Comparison of ENCODE assay signal across 8 mouse cellular contexts in the genomic region with DNA sequence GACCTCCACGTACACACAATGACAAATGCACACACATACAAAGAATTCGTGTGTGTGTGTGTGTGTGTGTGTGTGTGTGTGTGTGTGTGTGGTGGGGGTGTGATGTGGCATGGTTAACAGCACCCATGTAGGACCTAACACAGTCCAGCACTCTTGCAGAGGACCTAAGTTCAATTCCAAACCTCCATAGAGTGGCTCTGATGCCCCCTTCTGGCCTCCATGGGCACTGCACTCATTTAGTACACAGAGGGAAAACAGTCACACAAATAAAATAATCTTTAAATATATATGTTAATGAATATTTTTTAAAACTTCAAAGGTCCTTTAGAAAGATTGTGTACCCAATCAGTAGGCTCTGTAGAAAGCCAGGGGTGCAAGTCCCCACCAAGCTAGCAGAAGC. TPM values are rescaled to one million over a fixed set of nuclear protein-coding genes. Genes with fewer than 3 reads are reported as not detected.
DNase-seq lines count a peak whose midpoint lies in the region; ATAC-seq and TF ChIP-seq lines count a peak whose summit lies in the region.

No protein-coding gene starts in this region.

- no peak for ATAC-seq in forebrain, postnatal 0 days
- ATAC-seq in forebrain, embryonic 14.5 days = no peak
- no peak for ATAC-seq in lung, embryonic 14.5 days (ENCODE audit: insufficient read depth)
- ATAC-seq in lung, postnatal 0 days = no peak
- ATAC-seq in frontal cortex, adult (ENCODE audit: low TSS enrichment) = no peak
- ATAC-seq in forebrain, embryonic 12.5 days (ENCODE audit: low FRiP score) = no peak

- peaks cover 14% of the 10 kb centered on the region for H3K27me3 ChIP-seq in forebrain, postnatal 0 days (ENCODE audit: insufficient read depth, low read length)
- peaks cover 10% of the 10 kb centered on the region for H3K27me3 ChIP-seq in forebrain, embryonic 14.5 days (replicated peaks; ENCODE audit: control insufficient read depth, insufficient read depth, low read length)
- H3K27me3 ChIP-seq in lung, embryonic 14.5 days (ENCODE audit: insufficient read depth, low read length) = peaks cover 10% of the 10 kb centered on the region
- H3K27me3 ChIP-seq in lung, postnatal 0 days (replicated peaks; ENCODE audit: insufficient read depth, low read length) = peaks cover 9% of the 10 kb centered on the region
- peaks cover 26% of the 10 kb centered on the region for H3K27me3 ChIP-seq in forebrain, embryonic 12.5 days

- TF ChIP-seq CTCF in forebrain, postnatal 0 days (IDR thresholded peaks at IDR 0.05; ENCODE audit: low read depth) = peak; percentile 65
- TF ChIP-seq CTCF in lung, embryonic 14.5 days (IDR thresholded peaks at IDR 0.05; ENCODE audit: low read depth) = peak; percentile 70
- TF ChIP-seq CTCF in lung, postnatal 0 days (IDR thresholded peaks at IDR 0.05) = peak; percentile 70

- no peak overlapping the region for H3K4me2 ChIP-seq in forebrain, postnatal 0 days (ENCODE audit: low read depth)
- H3K4me2 ChIP-seq in forebrain, embryonic 14.5 days (ENCODE audit: low read length) = no peak overlapping the region
- no peak overlapping the region for H3K4me2 ChIP-seq in lung, embryonic 14.5 days
- no peak overlapping the region for H3K4me2 ChIP-seq in lung, postnatal 0 days (replicated peaks; ENCODE audit: low read depth, low read length)
- H3K4me2 ChIP-seq in forebrain, embryonic 12.5 days = no peak overlapping the region

- no peak overlapping the region for H3K9ac ChIP-seq in forebrain, postnatal 0 days
- H3K9ac ChIP-seq in forebrain, embryonic 14.5 days (ENCODE audit: low read length) = no peak overlapping the region
- H3K9ac ChIP-seq in lung, embryonic 14.5 days = no peak overlapping the region
- H3K9ac ChIP-seq in lung, postnatal 0 days (replicated peaks; ENCODE audit: low read depth) = no peak overlapping the region
- H3K9ac ChIP-seq in forebrain, embryonic 12.5 days = no peak overlapping the region

- no peaks in the 10 kb centered on the region for H3K4me1 ChIP-seq in forebrain, postnatal 0 days (ENCODE audit: insufficient read depth)
- H3K4me1 ChIP-seq in forebrain, embryonic 14.5 days (ENCODE audit: control insufficient read depth, insufficient read depth, low read length) = peaks cover 2% of the 10 kb centered on the region; the same call in 1 of the 2 replicates
- peaks cover under 1% of the 10 kb centered on the region; the same call in 1 of the 2 replicates for H3K4me1 ChIP-seq in lung, embryonic 14.5 days (ENCODE audit: insufficient read depth)
- no peaks in the 10 kb centered on the region for H3K4me1 ChIP-seq in lung, postnatal 0 days (ENCODE audit: insufficient read depth, low read depth, low read length)
- H3K4me1 ChIP-seq in forebrain, embryonic 12.5 days = peaks cover 12% of the 10 kb centered on the region

- peak; percentile 26 for DNase-seq in forebrain, postnatal 0 days
- no peak for DNase-seq in forebrain, embryonic 14.5 days (ENCODE audit: low spot score)
- DNase-seq in lung, embryonic 14.5 days = peak; percentile 65
- DNase-seq in lung, adult 18-20 months = no peak
- DNase-seq in ZHBTc4 (ENCODE audit: low read depth, low spot score) = peak; percentile 53
- DNase-seq in lung, postnatal 0 days (ENCODE audit: low spot score) = peak; percentile 34

- no peak for TF ChIP-seq EP300 in lung, postnatal 0 days (IDR thresholded peaks at IDR 0.05)

- 72% methylated on average over 2 of the region's 2 CpGs for WGBS in forebrain, postnatal 0 days
- 73% methylated on average over 2 of the region's 2 CpGs for WGBS in forebrain, embryonic 14.5 days
- 67% methylated on average over 2 of the region's 2 CpGs for WGBS in lung, embryonic 14.5 days
- 63% methylated on average over 2 of the region's 2 CpGs for WGBS in lung, postnatal 0 days
- 73% methylated on average over 2 of the region's 2 CpGs for WGBS in forebrain, embryonic 12.5 days

- H3K27ac ChIP-seq in forebrain, postnatal 0 days (ENCODE audit: low read depth, low read length) = no peak overlapping the region
- H3K27ac ChIP-seq in forebrain, embryonic 14.5 days (ENCODE audit: low read depth, low read length) = no peak overlapping the region
- H3K27ac ChIP-seq in lung, embryonic 14.5 days (ENCODE audit: low read depth) = no peak overlapping the region
- no peak overlapping the region for H3K27ac ChIP-seq in lung, postnatal 0 days (ENCODE audit: low read length)
- no peak overlapping the region for H3K27ac ChIP-seq in forebrain, embryonic 12.5 days

- H3K9me3 ChIP-seq in forebrain, postnatal 0 days (ENCODE audit: low read length) = no peaks in the 10 kb centered on the region
- no peaks in the 10 kb centered on the region for H3K9me3 ChIP-seq in forebrain, embryonic 14.5 days (replicated peaks; ENCODE audit: control insufficient read depth, low read length)
- H3K9me3 ChIP-seq in lung, embryonic 14.5 days (ENCODE audit: low read depth, low read length) = no peaks in the 10 kb centered on the region
- H3K9me3 ChIP-seq in lung, postnatal 0 days (ENCODE audit: low read length) = no peaks in the 10 kb centered on the region
- no peaks in the 10 kb centered on the region for H3K9me3 ChIP-seq in forebrain, embryonic 12.5 days

- no peaks in the 10 kb centered on the region for H3K36me3 ChIP-seq in forebrain, postnatal 0 days (ENCODE audit: insufficient read depth)
- no peaks in the 10 kb centered on the region for H3K36me3 ChIP-seq in forebrain, embryonic 14.5 days (ENCODE audit: control insufficient read depth, insufficient read depth, low read length)
- H3K36me3 ChIP-seq in lung, embryonic 14.5 days (ENCODE audit: insufficient read depth) = no peaks in the 10 kb centered on the region
- no peaks in the 10 kb centered on the region for H3K36me3 ChIP-seq in lung, postnatal 0 days (ENCODE audit: insufficient read depth, low read length)
- H3K36me3 ChIP-seq in forebrain, embryonic 12.5 days (replicated peaks) = no peaks in the 10 kb centered on the region

- H3K4me3 ChIP-seq in forebrain, postnatal 0 days (ENCODE audit: low read depth, low read length) = no peak overlapping the region
- no peak overlapping the region for H3K4me3 ChIP-seq in forebrain, embryonic 14.5 days (ENCODE audit: low read depth, low read length)
- no peak overlapping the region for H3K4me3 ChIP-seq in lung, embryonic 14.5 days (ENCODE audit: low read depth, low read length)
- H3K4me3 ChIP-seq in lung, postnatal 0 days (ENCODE audit: low read depth, low read length) = no peak overlapping the region
- H3K4me3 ChIP-seq in forebrain, embryonic 12.5 days (replicated peaks) = no peak overlapping the region

RNA-seq across cellular contexts. Expression of a gene that starts 5.7 kb away (rescaled TPM):
- 5.1 and 5.4 TPM in 2 replicates for total RNA-seq in forebrain, postnatal 0 days (2014; rRNA removed)
- polyA plus RNA-seq in forebrain, postnatal 0 days (2015; fragmentation: Nextera tagmentation; extraction: Ambion mirVana) = 3.7 and 5.2 TPM in 2 replicates
- 0.84 and 0.99 TPM in 2 replicates for polyA plus RNA-seq in forebrain, embryonic 14.5 days (2014; fragmentation: Nextera tagmentation; extraction: Ambion mirVana)
- 8.1 and 10.8 TPM in 2 replicates for polyA plus RNA-seq in lung, embryonic 14.5 days (2014; fragmentation: Nextera tagmentation; extraction: Ambion mirVana)
- 1.9 and 2.7 TPM in 2 replicates for polyA plus RNA-seq in lung, postnatal 0 days (2015; fragmentation: Nextera tagmentation; extraction: Ambion mirVana)
- polyA plus RNA-seq in forebrain, embryonic 12.5 days (2016; fragmentation: Nextera tagmentation; extraction: Ambion mirVana) = 2.5 and 3.5 TPM in 2 replicates

RNA-seq across cellular contexts. Expression of a gene that starts 37.6 kb away (rescaled TPM):
- 1.0 and 4.8 TPM in 2 replicates for total RNA-seq in forebrain, postnatal 0 days (2014; rRNA removed)
- 0.33 and 1.2 TPM in 2 replicates for polyA plus RNA-seq in forebrain, postnatal 0 days (2015; fragmentation: Nextera tagmentation; extraction: Ambion mirVana)
- polyA plus RNA-seq in forebrain, embryonic 14.5 days (2014; fragmentation: Nextera tagmentation; extraction: Ambion mirVana) = 0.28 and 1.1 TPM in 2 replicates
- 2.0 and 3.4 TPM in 2 replicates for polyA plus RNA-seq in lung, embryonic 14.5 days (2014; fragmentation: Nextera tagmentation; extraction: Ambion mirVana)
- 17.0 and 26.3 TPM in 2 replicates for polyA plus RNA-seq in lung, postnatal 0 days (2015; fragmentation: Nextera tagmentation; extraction: Ambion mirVana)
- polyA plus RNA-seq in forebrain, embryonic 12.5 days (2016; fragmentation: Nextera tagmentation; extraction: Ambion mirVana) = 1.5 and 2.2 TPM in 2 replicates

RNA-seq across cellular contexts. Expression of a gene that starts 57.9 kb away (rescaled TPM):
- total RNA-seq in forebrain, postnatal 0 days (2014; rRNA removed) = 273 and 366 TPM in 2 replicates
- polyA plus RNA-seq in forebrain, postnatal 0 days (2015; fragmentation: Nextera tagmentation; extraction: Ambion mirVana) = 580 and 648 TPM in 2 replicates
- polyA plus RNA-seq in forebrain, embryonic 14.5 days (2014; fragmentation: Nextera tagmentation; extraction: Ambion mirVana) = 452 and 491 TPM in 2 replicates
- polyA plus RNA-seq in lung, embryonic 14.5 days (2014; fragmentation: Nextera tagmentation; extraction: Ambion mirVana) = 479 and 486 TPM in 2 replicates
- polyA plus RNA-seq in lung, postnatal 0 days (2015; fragmentation: Nextera tagmentation; extraction: Ambion mirVana) = 412 and 458 TPM in 2 replicates
- polyA plus RNA-seq in forebrain, embryonic 12.5 days (2016; fragmentation: Nextera tagmentation; extraction: Ambion mirVana) = 734 and 738 TPM in 2 replicates

Comparison
In these comparisons a context has a peak if more than half of its experiments do, and no peak if none do; other contexts are left out.
1. DNase-seq: peak in forebrain, postnatal 0 days (single experiment), lung, embryonic 14.5 days (single experiment), ZHBTc4 (single experiment) and lung, postnatal 0 days (single experiment); none in forebrain, embryonic 14.5 days (single experiment) and lung, adult 18-20 months (0 of 2).
2. Peak in every context shown above with its lines, with median percentiles within 50 percentile points of each other: CTCF ChIP-seq.